Mouse (Mus musculus) lung, adult 2 months (tissue): ENCODE measurements around the gene Pcbp4.

ENCODE experiments used
- CTCF ChIP-seq: fragments of 200-500 bp; IDR thresholded peaks from 2 replicates; pipeline ENCODE4 v1.5.1; 2011; ENCODE audit warnings: mild to moderate bottlenecking, low read length, control low read depth; ENCODE audit not compliant: insufficient read depth
- POLR2A ChIP-seq: fragments of 200-500 bp; IDR thresholded peaks from 2 replicates; pipeline ENCODE4 v1.6.1; 2011; ENCODE audit warnings: low read depth, mild to moderate bottlenecking, control low read depth, low read length, borderline replicate concordance; ENCODE audit errors: extremely low read depth

GRCm38 (mm10) chr9:106483606-106484005 lies 30.5 kb downstream of the Pcbp4 start:
- TF ChIP-seq CTCF (no peak), POLR2A (no peak)
